Mouse (Mus musculus): Measurements from ENCODE around the gene Rbm33.

DNA sequence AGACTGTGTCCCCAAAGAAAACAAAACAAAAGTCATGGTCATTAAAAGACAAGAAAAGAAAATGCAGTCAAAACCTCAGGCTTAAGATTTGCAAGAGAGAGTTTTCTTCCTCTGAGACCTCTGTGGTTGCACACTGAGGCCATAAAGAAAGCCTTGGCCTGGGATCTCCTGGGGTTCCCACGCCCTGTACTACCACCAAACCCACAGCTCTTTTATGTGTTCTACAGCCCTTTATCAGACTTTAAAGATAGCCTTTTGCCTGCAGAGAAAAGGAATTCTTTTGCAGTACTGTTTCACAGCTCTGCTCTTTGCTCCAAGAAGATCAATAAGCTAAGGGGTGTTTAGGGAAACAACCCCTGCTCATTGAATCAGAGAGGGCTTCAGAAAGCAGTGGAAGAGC, 26.3 kb upstream of the Rbm33 start:
- TF ChIP-seq POLR2A (IDR thresholded peaks at IDR 0.05; ENCODE audit: low read depth, low read length) (no peak), CTCF (IDR thresholded peaks at IDR 0.05; ENCODE audit: extremely low read depth, insufficient read depth, insufficient read length, insufficient replicate concordance) (no peak)

All from spleen, adult 2 months (tissue).